Mouse (Mus musculus) layer of hippocampus, adult 2 months (tissue): ENCODE measurements around the gene Efcab12. TPM values are rescaled to one million over a fixed set of nuclear protein-coding genes. Genes with fewer than 3 reads are reported as not detected.
A peak's percentile ranks its signal among the peaks of the same experiment; 100 is the strongest.

Source experiments
- DNase-seq, 2 experiments: peaks; one replicate each; pipeline ENCODE4 v3.0.0; 2022; ENCODE audit warnings: low spot score in 2 of 2
- H3K27ac ChIP-seq: fragments of 200-600 bp; 2 replicates; pipeline ENCODE4 v1.8.1; 2022
- H3K4me3 ChIP-seq: fragments of 200-600 bp; 2 replicates; pipeline ENCODE4 v1.8.1; 2022; ENCODE audit warnings: mild to moderate bottlenecking
- CTCF ChIP-seq: fragments of 200-600 bp; conservative IDR thresholded peaks from 2 replicates; pipeline ENCODE4 v1.8.1; 2022; ENCODE audit warnings: antibody characterized with exemption, mild to moderate bottlenecking, moderate library complexity
- microRNA-seq, 2 experiments: library from miRNA; unstranded; fragments of <30 nt; microRNA quantifications; one replicate each; pipeline ENCODE4 v1.2.0; 2021
- total RNA-seq, 2 experiments: library from RNA; stranded (reverse); gene quantifications; 2 replicates each; pipeline ENCODE4 v1.2.3; 2021

Efcab12 gene
- total RNA-seq, 2 experiments from 2014 or later, result 3.9 to 4.5 TPM

DNA sequence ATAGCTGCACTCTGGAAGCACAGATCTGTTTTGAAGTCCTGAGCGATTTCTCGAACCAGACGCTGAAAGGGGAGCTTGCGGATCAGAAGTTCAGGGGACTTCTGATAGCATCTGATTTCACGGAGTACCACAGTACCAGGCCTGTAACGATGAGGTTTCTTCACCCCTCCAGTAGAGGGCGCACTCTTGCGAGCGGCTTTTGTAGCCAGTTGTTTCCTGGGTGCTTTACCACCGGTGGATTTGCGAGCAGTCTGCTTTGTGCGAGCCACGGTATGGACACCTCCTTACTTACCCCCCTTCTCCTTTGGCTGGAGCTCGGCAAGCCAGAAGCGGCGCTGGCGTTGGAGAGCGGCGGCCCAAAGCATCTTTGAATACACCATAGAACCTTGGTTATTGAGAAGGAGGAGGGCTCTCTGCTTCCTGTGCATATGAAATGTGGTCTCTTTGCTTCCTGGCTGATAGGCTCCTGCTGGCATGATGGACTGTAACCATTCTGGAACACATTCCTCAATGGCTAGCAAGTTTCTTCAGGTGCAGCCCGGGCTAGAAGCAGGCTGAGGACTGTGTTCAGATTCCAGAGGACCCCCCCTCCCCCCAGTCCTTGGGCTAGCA lies 68.0 kb downstream of the Efcab12 start:
- Histone ChIP-seq H3K4me3 (no peak overlapping the region), H3K27ac (no peak overlapping the region)
- DNase-seq, result no peak
- peak; percentile 58 for TF ChIP-seq CTCF

DNA sequence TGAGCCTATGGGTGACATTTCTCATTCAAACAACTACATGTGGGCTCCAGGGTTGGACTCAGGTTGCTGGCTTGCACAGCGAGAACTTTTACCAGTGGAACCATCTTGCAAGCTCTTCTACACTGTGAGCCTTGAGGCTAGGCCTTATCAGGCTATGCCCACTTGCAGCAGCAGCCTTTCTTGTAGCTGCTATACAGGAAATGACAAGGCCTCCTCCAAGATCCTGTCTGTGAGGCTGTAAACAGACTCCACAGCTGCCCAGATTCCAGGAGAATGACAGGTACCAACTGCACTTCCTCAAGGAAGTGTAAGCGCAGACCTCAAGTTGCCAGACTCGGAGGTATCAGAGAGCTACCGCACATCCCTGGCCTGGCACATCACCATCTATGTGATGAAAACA lies 70.0 kb downstream of the Efcab12 start:
- no peak for DNase-seq
- TF ChIP-seq CTCF, result no peak
- Histone ChIP-seq H3K4me3 (no peak overlapping the region), H3K27ac (no peak overlapping the region)

DNA sequence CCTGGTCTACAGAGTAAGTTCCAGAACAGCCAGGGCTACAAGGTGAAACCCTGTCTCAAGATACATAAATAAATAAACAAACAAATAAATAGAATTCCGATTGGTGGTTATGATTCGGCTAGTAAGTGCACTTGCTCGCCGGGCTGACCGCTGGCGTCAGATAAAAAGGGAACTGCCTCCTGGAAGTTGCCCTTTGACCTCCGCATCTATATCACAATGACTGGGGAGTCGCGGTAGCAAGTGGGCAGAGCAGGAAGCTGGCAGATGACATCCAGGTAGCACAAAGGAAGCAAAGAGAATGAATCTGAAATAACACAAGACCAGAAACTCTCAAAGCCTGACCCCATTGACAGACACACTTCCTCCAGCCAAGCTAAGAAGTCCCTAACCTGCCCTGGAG lies 70.9 kb downstream of the Efcab12 start:
- TF ChIP-seq CTCF, result no peak
- Histone ChIP-seq H3K4me3 (no peak overlapping the region), H3K27ac (no peak overlapping the region)
- no peak for DNase-seq

DNA sequence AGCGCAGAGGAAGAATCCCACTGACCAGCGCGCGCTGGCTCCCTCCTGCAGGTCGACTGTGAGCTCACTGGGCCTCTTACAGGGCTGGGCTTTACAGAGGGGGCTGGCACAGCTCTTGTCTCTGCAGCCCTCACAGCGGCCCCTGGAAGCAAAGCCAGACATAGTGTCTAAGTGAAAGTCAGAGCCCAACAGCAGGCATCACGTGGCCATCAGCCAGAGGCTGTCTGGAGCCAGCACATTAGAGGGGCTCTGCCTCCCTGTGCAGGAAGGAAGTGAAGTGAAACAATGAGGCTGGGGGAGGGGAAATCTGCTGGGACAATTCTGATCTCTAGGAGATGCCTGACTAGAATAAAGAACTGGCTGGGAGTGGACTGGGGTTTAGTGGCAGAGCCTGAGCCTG lies 74.0 kb downstream of the Efcab12 start:
- TF ChIP-seq CTCF, result no peak
- Histone ChIP-seq H3K27ac (no peak overlapping the region), H3K4me3 (0 out of 2 replicates have a peak overlapping the region, but pooled peaks have one; percentile 12)
- peak in 1 of 2 experiments; percentile 9 for DNase-seq

DNA sequence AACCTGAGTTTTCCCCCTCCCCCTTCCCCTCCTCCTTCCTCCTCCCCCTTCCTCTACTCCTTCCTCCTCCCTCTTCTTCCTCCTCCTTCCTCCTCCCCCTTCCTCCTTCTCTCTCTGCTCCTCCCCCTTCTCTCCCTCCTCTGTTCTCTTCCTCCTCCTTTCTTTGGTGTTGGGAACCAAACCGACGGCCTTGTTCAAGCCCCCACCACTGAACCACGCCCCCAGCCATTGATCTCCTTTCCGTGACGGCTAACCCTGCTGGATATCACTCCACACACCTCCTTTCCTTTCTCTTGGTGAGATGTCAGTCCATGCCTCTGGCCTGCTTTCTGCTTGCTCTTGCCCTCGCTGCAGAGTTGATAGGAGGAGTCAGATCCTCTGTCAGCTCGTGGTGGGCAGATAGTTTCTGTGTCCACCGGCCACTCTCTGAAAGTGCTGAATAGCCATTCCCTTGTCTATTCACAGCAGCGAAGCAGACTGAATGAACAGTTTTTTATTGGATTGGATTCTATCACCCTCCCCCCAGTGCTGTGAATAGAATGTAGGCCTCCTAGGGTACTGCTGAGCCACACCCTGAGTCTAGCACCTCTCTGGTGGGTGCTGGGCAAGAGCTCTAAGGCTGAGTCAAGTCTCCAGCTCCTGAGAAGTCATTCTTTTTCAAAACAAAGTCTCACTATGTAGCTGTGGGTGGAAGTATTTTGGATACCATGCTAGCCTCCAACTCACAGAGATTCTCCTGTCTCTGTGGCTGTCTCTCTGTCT lies 76.0 kb downstream of the Efcab12 start, which contains the start of gene Tmem40:
Tmem40 (minus strand) TSS at position 416 of the 762 bp plus-strand sequence.
- no peak for TF ChIP-seq CTCF
- Histone ChIP-seq H3K4me3 (no peak within 1 kb of the TSS), H3K27ac (no peak within 1 kb of the TSS)
- DNase-seq, result no peak

DNA sequence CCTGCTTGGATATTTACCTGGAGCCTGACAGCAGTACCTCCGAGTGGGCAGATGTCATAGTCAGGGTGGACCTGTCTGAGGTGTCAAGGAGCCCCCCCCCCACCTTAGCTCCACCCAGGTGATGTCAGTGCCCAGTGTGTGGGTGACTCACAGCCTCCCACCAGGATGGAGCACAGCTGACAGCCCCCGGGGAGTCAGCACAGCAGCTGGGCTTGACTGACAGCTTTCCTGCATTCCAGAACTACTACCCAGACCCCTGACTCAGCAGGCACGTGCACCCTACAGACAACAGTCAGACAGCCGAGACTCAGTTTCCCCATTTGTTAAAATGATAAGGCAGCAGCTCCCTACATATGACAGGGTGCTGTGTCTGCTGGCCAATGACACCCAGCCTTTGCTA lies 77.2 kb downstream of the Efcab12 start:
- no peak overlapping the region for H3K27ac ChIP-seq
- no peak for TF ChIP-seq CTCF
- DNase-seq, result no peak

More for the DNA sequence above, 77.2 kb downstream of the Efcab12 start:
- H3K4me3 ChIP-seq, result no peak overlapping the region

Small RNA genes lying within 50 kb of the gene (microRNA-seq; reads per million reads assigned to microRNA genes)
- 0 reads per million in 2 experiments for gene Mir7660

Other genes with a start within 250 kb of the Efcab12 start
- gene Mkrn2os, start 245.8 kb downstream of the Efcab12 start, total RNA-seq, result not detected
- 10 to 100 TPM; 31.6 to 35.4 TPM for gene Mkrn2, start 236.5 kb downstream of the Efcab12 start, total RNA-seq
- gene Raf1, start 161.8 kb downstream of the Efcab12 start, total RNA-seq, result 10 to 100 TPM; 81.8 to 98.6 TPM
- gene Tmem40, start 76.0 kb downstream of the Efcab12 start, total RNA-seq, result under 1 TPM; 0.42 to 0.44 TPM
- 1 to 10 TPM; 3.2 to 4.0 TPM for gene Cand2, start 63.9 kb downstream of the Efcab12 start, total RNA-seq
- gene Rpl32, start 29.7 kb downstream of the Efcab12 start, total RNA-seq, result 100 to 1,000 TPM; 488 to 493 TPM
- 1 to 10 TPM; 6.3 to 6.8 TPM for gene Mbd4, start 15.0 kb upstream of the Efcab12 start, total RNA-seq
- 10 to 100 TPM; 30.3 TPM for gene Ift122, start 15.1 kb upstream of the Efcab12 start, total RNA-seq
- 1 to 10 TPM in 1 of 2 experiments, under 1 TPM in 1; 0.49 to 1.1 TPM for gene Rho, start 93.3 kb upstream of the Efcab12 start, total RNA-seq
- gene H1foo, start 106.5 kb upstream of the Efcab12 start, total RNA-seq, result not detected
- 10 to 100 TPM; 16.6 to 24.4 TPM for gene Plxnd1, start 156.6 kb upstream of the Efcab12 start, total RNA-seq